Mouse (Mus musculus): Measurements from ENCODE around the gene Serpina16. TPM values are rescaled to one million over a fixed set of nuclear protein-coding genes. Genes with fewer than 3 reads are reported as not detected.
"Not testable (repeated sequence)": the region's sequence is repeated elsewhere in the genome, so short reads cannot be mapped to it uniquely, and the experiment has no call there.

Serpina16 gene
- polyA plus RNA-seq, 2 experiments = 0.04 to 0.06 TPM

GRCm38 (mm10) chr12:103685386-103685785 lies 9.4 kb upstream of the Serpina16 start:
- ATAC-seq (ENCODE audit: insufficient read depth) (peak; percentile 63), DNase-seq (ENCODE audit: low read depth in 3 of 3, low spot score in 3 of 3) (peak; percentile 22 to 36 (median 26))
- no peaks in the 10 kb centered on the region for H3K27me3 ChIP-seq (ENCODE audit: control insufficient read depth, insufficient read depth, low read length)
- H3K4me1 ChIP-seq (replicated peaks; ENCODE audit: control insufficient read depth in 2 of 2, insufficient read depth in 2 of 2, low read length in 1 of 2) = peaks cover 0 to 18% of the 10 kb centered on the region in 2 experiments; a peak in 2 of 4 replicates
- TF ChIP-seq EP300 (IDR thresholded peaks at IDR 0.05; ENCODE audit: low read depth) = no peak
- no peak for TF ChIP-seq CTCF (IDR thresholded peaks at IDR 0.05; ENCODE audit: low read depth)
- no peak overlapping the region for H3K4me2 ChIP-seq (ENCODE audit: low read depth)
- no peak overlapping the region for H3K27ac ChIP-seq
- WGBS (ENCODE audit: insufficient replicate concordance) = 31% methylated on average over 3 of the region's 3 CpGs
- H3K9me3 ChIP-seq (ENCODE audit: control insufficient read depth, low read length) = no peaks in the 10 kb centered on the region
- no peak overlapping the region for H3K4me3 ChIP-seq (ENCODE audit: insufficient read depth in 1 of 2, low read depth in 2 of 2, low read length in 2 of 2)
- no peak overlapping the region for H3K9ac ChIP-seq (replicated peaks)
- H3K36me3 ChIP-seq (replicated peaks; ENCODE audit: control insufficient read depth, insufficient read depth, low read depth) = no peaks in the 10 kb centered on the region

- no peak overlapping the region for H3K9ac ChIP-seq (replicated peaks)
- no peaks in the 10 kb centered on the region for H3K36me3 ChIP-seq (replicated peaks; ENCODE audit: control insufficient read depth, insufficient read depth, low read depth)
- no peaks in the 10 kb centered on the region for H3K9me3 ChIP-seq (ENCODE audit: control insufficient read depth, low read length)
- H3K4me1 ChIP-seq (replicated peaks; ENCODE audit: control insufficient read depth in 2 of 2, insufficient read depth in 2 of 2, low read length in 1 of 2) = peaks cover 0 to 21% of the 10 kb centered on the region in 2 experiments; a peak in 2 of 4 replicates
- H3K4me2 ChIP-seq (ENCODE audit: low read depth) = no peak overlapping the region
- ATAC-seq (ENCODE audit: insufficient read depth) = no peak
- H3K27me3 ChIP-seq (ENCODE audit: control insufficient read depth, insufficient read depth, low read length) = no peaks in the 10 kb centered on the region
- 38% methylated on average over 4 of the region's 4 CpGs for WGBS (ENCODE audit: insufficient replicate concordance)
- no peak overlapping the region for H3K27ac ChIP-seq
- no peak for DNase-seq (ENCODE audit: low read depth in 3 of 3, low spot score in 3 of 3)
- H3K4me3 ChIP-seq (ENCODE audit: insufficient read depth in 1 of 2, low read depth in 2 of 2, low read length in 2 of 2) = no peak overlapping the region
- no peak for TF ChIP-seq CTCF (IDR thresholded peaks at IDR 0.05; ENCODE audit: low read depth)
- TF ChIP-seq EP300 (IDR thresholded peaks at IDR 0.05; ENCODE audit: low read depth) = no peak
Measured at GRCm38 (mm10) chr12:103683775-103684174, 7.8 kb upstream of the Serpina16 start.

- H3K27ac ChIP-seq = no peak overlapping the region
- no peaks in the 10 kb centered on the region for H3K36me3 ChIP-seq (replicated peaks; ENCODE audit: control insufficient read depth, insufficient read depth, low read depth)
- no peak overlapping the region for H3K9ac ChIP-seq (replicated peaks)
- 0 out of 2 replicates have a peak overlapping the region, but pooled peaks have one; percentile 26 for H3K4me2 ChIP-seq (ENCODE audit: low read depth)
- peaks cover 0 to 18% of the 10 kb centered on the region in 2 experiments; a peak in 2 of 4 replicates for H3K4me1 ChIP-seq (replicated peaks; ENCODE audit: control insufficient read depth in 2 of 2, insufficient read depth in 2 of 2, low read length in 1 of 2)
- no peaks in the 10 kb centered on the region for H3K27me3 ChIP-seq (ENCODE audit: control insufficient read depth, insufficient read depth, low read length)
- TF ChIP-seq EP300 (IDR thresholded peaks at IDR 0.05; ENCODE audit: low read depth) (no peak), CTCF (IDR thresholded peaks at IDR 0.05; ENCODE audit: low read depth) (no peak)
- H3K9me3 ChIP-seq (ENCODE audit: control insufficient read depth, low read length) = no peaks in the 10 kb centered on the region
- peak; percentile 46; the same call in 1 of the 2 replicates for ATAC-seq (ENCODE audit: insufficient read depth)
- WGBS (ENCODE audit: insufficient replicate concordance) = 39% methylated on average over 2 of the region's 2 CpGs
- no peak for DNase-seq (ENCODE audit: low read depth in 3 of 3, low spot score in 3 of 3)
- no peak overlapping the region for H3K4me3 ChIP-seq (ENCODE audit: insufficient read depth in 1 of 2, low read depth in 2 of 2, low read length in 2 of 2)
Measured at GRCm38 (mm10) chr12:103681739-103682138, 5.8 kb upstream of the Serpina16 start.

- 44% methylated on average over 2 of the region's 2 CpGs for WGBS (ENCODE audit: insufficient replicate concordance)
- no peak overlapping the region for H3K4me3 ChIP-seq (ENCODE audit: insufficient read depth in 1 of 2, low read depth in 2 of 2, low read length in 2 of 2)
- H3K27ac ChIP-seq = no peak overlapping the region
- no peak overlapping the region for H3K4me2 ChIP-seq (ENCODE audit: low read depth)
- no peaks in the 10 kb centered on the region for H3K9me3 ChIP-seq (ENCODE audit: control insufficient read depth, low read length)
- TF ChIP-seq EP300 (IDR thresholded peaks at IDR 0.05; ENCODE audit: low read depth) (no peak), CTCF (IDR thresholded peaks at IDR 0.05; ENCODE audit: low read depth) (no peak)
- no peak for DNase-seq (ENCODE audit: low read depth in 3 of 3, low spot score in 3 of 3)
- no peak overlapping the region for H3K9ac ChIP-seq (replicated peaks)
- peaks cover 0 to 16% of the 10 kb centered on the region in 2 experiments; a peak in 2 of 4 replicates for H3K4me1 ChIP-seq (replicated peaks; ENCODE audit: control insufficient read depth in 2 of 2, insufficient read depth in 2 of 2, low read length in 1 of 2)
- ATAC-seq (ENCODE audit: insufficient read depth) = no peak
- H3K36me3 ChIP-seq (replicated peaks; ENCODE audit: control insufficient read depth, insufficient read depth, low read depth) = no peaks in the 10 kb centered on the region
- H3K27me3 ChIP-seq (ENCODE audit: control insufficient read depth, insufficient read depth, low read length) = no peaks in the 10 kb centered on the region
Measured at GRCm38 (mm10) chr12:103681169-103681568, 5.2 kb upstream of the Serpina16 start.

GRCm38 (mm10) chr12:103679853-103680252 lies 3.9 kb upstream of the Serpina16 start:
- not testable (repeated sequence) for DNase-seq (ENCODE audit: low read depth in 3 of 3, low spot score in 3 of 3); H3K9ac ChIP-seq (replicated peaks); H3K9me3 ChIP-seq (ENCODE audit: control insufficient read depth, low read length); H3K4me3 ChIP-seq (ENCODE audit: insufficient read depth in 1 of 2, low read depth in 2 of 2, low read length in 2 of 2); H3K4me2 ChIP-seq (ENCODE audit: low read depth); H3K27ac ChIP-seq; H3K36me3 ChIP-seq (replicated peaks; ENCODE audit: control insufficient read depth, insufficient read depth, low read depth); H3K27me3 ChIP-seq (ENCODE audit: control insufficient read depth, insufficient read depth, low read length)
- whole genome bisulfite sequencing (ENCODE audit: insufficient replicate concordance) = 73% methylated on average over 1 of the region's 1 CpGs
- ATAC-seq (ENCODE audit: insufficient read depth) = 0 out of 2 replicates have a peak, but pooled peaks have one; percentile 22
- H3K4me1 ChIP-seq (replicated peaks; ENCODE audit: control insufficient read depth in 2 of 2, insufficient read depth in 2 of 2, low read length in 1 of 2) = peaks cover 0 to 14% of the 10 kb centered on the region in 2 experiments; a peak in 2 of 4 replicates
